Mouse (Mus musculus) forebrain, embryonic 10.5 days (tissue): ENCODE results near the gene Lrrc42. TPM values are rescaled to one million over a fixed set of nuclear protein-coding genes. Genes with fewer than 3 reads are reported as not detected.

Source experiments
- DNase-seq: peaks from one replicate; pipeline ENCODE4 v3.0.0-alpha.2; 2017; ENCODE audit warnings: low spot score; ENCODE audit errors: extremely low spot score
- H3K27ac ChIP-seq: fragments of 300-500 bp; sonication (generic); 2 replicates; pipeline ENCODE4 v1.5.1; 2016; ENCODE audit warnings: mild to moderate bottlenecking
- H3K27me3 ChIP-seq: fragments of 300-500 bp; sonication (generic); 2 replicates; pipeline ENCODE4 v1.6.1; 2016; ENCODE audit warnings: mild to moderate bottlenecking; ENCODE audit not compliant: poor library complexity, severe bottlenecking
- H3K36me3 ChIP-seq: fragments of 300-500 bp; sonication (generic); replicated peaks from 2 replicates; pipeline ENCODE4 v1.6.1; 2016; ENCODE audit warnings: mild to moderate bottlenecking, moderate library complexity
- H3K4me1 ChIP-seq: fragments of 300-500 bp; sonication (generic); 2 replicates; pipeline ENCODE4 v1.6.1; 2016
- H3K4me3 ChIP-seq: fragments of 300-500 bp; sonication (generic); 2 replicates; pipeline ENCODE4 v1.5.1; 2016; ENCODE audit warnings: mild to moderate bottlenecking, moderate library complexity
- H3K9me3 ChIP-seq: fragments of 300-500 bp; sonication (generic); 2 replicates; pipeline ENCODE4 v1.6.1; 2016; ENCODE audit warnings: mild to moderate bottlenecking, moderate library complexity
- WGBS: fragments of 180-500 bp; shearing (Covaris S2); methylation state at CpG from one replicate; pipeline ENCODE4 v1.1.7; 2016; 5-methylcytosine and 5-hydroxymethylcytosine counted together
- polyA plus RNA-seq: library from polyadenylated mRNA; unstranded; fragments of >200 nt; fragmentation: Nextera tagmentation; extraction: Ambion mirVana; gene quantifications from 2 replicates; pipeline ENCODE4 v1.2.1, GENCODE M21; 2016

Gene Lrrc42
- polyA plus RNA-seq, 1 experiment from 2014 or later: 95.6 TPM

DNA sequence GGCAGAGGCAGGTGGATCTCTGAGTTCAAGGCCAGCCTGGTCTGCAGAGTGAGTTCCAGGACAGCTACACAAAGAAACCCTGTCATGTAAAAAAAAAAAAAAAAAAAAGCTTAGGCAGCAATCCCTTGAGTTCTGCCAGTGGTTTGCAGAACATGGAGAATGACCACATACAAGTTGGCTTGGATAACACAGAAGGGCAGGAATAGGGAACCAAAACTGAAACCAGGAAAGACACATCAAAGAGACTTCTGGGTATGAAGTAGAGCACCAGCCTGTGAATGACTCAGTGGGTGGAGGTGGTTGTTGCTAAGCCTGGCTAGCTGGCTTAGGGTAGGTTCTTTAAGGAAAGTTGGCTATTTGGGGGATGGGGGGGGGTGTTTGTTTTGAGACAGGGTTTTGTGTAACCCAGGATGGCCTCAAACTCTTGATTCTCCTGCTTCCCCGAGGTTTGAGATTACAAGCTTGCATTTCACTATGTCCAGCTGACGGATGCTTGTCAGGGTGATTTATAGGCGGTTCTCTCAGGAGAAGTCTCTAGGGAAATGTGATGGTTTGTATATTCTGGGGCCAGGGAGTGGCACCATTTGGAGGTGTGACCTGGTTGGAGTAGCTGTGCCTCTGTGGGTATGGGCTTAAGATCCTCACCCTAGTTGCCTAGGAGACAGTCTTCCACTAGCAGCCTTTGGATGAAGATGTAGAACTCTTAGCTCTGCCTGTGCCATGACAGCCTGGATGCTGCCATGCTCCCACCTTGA, 32.3 kb upstream of the Lrrc42 start:
- Histone ChIP-seq H3K36me3 (peaks cover 2% of the 10 kb centered on the region), H3K4me1 (peaks cover 4% of the 10 kb centered on the region; the same call in 1 of the 2 replicates), H3K9me3 (no peaks in the 10 kb centered on the region), H3K27me3 (peaks cover 6% of the 10 kb centered on the region), H3K27ac (no peak overlapping the region), H3K4me3 (no peak overlapping the region)
- 89% methylated on average over 3 of the region's 3 CpGs for WGBS
- no peak for DNase-seq

DNA sequence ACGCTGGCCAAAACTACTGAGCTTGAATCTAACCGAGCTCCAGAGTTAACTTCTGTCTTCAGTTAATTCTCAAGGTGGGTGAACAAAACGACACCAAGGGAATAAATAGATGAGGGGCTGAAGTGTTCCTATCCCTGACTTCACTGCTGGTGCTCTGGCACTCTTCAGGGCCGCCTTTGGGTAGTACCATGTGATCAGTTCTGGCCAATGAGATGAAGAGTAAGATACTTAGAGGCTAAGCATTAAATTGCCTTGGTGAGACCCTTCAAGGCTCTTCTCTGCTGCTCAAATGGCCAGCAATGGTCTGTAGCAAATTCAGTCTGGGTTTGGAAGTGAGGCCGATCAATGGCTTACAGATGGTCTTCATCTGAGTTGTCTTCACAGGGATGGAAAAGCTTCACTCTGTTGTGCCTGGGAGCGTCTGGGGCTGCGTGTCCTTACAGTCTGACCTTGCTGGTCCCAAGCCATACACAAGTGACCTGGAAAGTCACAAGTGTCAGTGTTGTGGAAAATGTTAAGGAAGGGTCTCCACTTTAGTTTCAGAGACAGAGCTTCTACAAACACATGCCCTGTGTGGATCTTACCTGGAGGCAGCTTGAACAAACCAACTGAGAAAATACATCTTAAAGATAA, 27.6 kb upstream of the Lrrc42 start:
- DNase-seq: no peak
- Histone ChIP-seq H3K27me3 (peaks cover 40% of the 10 kb centered on the region), H3K4me1 (peaks cover 16% of the 10 kb centered on the region), H3K4me3 (no peak overlapping the region), H3K36me3 (peaks cover 11% of the 10 kb centered on the region), H3K9me3 (no peaks in the 10 kb centered on the region), H3K27ac (no peak overlapping the region)
- 78% methylated on average over 7 of the region's 7 CpGs for WGBS

DNA sequence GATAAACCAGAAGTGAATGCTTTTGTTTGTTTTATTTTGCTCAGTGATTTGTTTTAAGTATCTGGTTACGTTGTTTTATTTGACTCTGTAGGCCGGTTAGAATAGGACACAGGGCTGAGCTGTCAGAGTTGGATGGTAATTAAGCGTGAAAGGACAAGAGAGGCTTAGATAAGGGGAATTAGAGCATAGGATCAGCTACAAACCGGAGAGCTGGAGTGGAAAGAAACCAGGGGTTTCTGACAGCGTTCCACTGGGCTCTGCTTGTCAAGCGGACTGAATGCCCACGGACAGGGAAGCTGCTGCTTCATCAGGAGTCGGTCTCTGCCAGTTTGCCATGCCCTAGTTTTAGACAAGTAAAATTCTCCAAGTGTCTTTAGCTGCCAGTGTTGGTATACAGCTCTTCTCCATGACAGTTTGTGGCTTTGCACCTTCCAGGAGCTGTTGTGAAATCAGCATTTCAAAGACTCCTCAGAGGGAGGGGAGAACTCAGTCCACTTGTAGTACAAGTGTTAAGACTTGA, 24.9 kb upstream of the Lrrc42 start:
- Histone ChIP-seq H3K36me3 (peaks cover 11% of the 10 kb centered on the region), H3K4me3 (no peak overlapping the region), H3K4me1 (peaks cover 16% of the 10 kb centered on the region), H3K27me3 (peaks cover 53% of the 10 kb centered on the region), H3K9me3 (no peaks in the 10 kb centered on the region), H3K27ac (no peak overlapping the region)
- 12% methylated on average over 8 of the region's 8 CpGs for WGBS
- peak; percentile 18 for DNase-seq

DNA sequence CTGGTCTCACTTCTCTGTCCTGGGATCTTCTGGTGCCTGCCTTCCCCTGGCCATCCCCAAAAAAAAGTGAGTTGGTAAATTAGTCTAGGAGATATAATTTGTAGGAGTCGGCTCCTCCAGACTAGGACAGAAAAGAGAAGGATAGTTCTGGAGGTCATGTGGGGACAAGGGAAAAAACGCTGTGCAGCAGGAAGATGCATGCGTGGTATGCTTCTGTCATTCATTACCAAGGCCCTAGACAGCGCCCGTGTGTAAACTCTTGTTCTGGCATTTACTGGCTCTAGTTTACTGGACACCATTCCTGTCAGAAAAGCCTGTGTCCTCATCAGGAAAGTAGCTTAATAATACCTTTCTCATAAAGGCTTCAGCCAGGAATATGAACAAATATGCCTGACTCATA, 21.2 kb upstream of the Lrrc42 start:
- no peak overlapping the region for H3K27ac ChIP-seq
- no peak for DNase-seq
- 86% methylated on average over 5 of the region's 5 CpGs for WGBS
- H3K4me3 ChIP-seq: no peak overlapping the region
- no peaks in the 10 kb centered on the region for H3K9me3 ChIP-seq
- peaks cover 16% of the 10 kb centered on the region for H3K4me1 ChIP-seq
- H3K36me3 ChIP-seq: 0 out of 2 replicates have a peak, but pooled peaks cover 4% of the 10 kb centered on the region
- H3K27me3 ChIP-seq: peaks cover 36% of the 10 kb centered on the region

DNA sequence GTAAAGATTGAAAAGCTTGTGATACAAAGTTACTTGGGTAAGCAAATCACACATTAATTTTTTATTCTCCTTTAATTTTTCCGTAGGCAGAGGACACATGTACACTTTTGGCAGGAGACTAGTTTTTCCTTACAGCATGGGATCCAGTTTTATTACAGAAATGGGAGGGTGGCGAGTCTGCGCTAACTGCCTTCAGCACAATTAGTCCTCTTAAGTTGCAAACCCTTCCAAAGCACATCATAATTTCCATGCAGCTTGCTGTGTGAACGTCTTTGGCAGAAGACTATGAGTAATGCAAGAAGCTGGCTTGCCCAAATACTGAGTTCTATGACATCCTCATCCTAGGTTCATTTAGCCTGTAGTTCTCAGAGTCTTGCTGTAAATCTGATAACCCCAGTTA, 20.4 kb upstream of the Lrrc42 start:
- Histone ChIP-seq H3K4me1 (peaks cover 11% of the 10 kb centered on the region), H3K4me3 (no peak overlapping the region), H3K27me3 (peaks cover 28% of the 10 kb centered on the region), H3K36me3 (0 out of 2 replicates have a peak, but pooled peaks cover 4% of the 10 kb centered on the region), H3K27ac (no peak overlapping the region), H3K9me3 (no peaks in the 10 kb centered on the region)
- no peak for DNase-seq
- WGBS: 86% methylated on average over 4 of the region's 4 CpGs

DNA sequence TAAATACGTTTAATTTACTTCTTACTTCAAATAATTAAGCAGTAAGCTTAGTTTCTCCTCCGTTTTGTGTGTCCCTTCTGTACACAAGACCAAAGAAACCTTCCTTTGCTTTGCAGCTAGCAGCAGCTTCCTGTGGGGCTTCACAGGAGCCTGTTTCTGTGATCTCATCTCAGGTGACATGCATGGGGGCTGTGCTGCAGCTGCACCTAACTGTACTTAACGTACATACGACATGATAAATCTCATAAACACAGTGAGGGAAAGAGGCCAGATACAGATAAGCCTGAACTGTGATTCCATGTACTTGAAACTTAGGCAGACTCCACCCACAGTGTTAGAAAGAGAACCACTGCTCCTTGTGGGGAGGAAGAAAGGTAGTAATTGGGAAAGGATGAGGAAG, 6.7 kb upstream of the Lrrc42 start:
- H3K4me1 ChIP-seq: no peaks in the 10 kb centered on the region
- peaks cover 3% of the 10 kb centered on the region for H3K9me3 ChIP-seq
- no peak overlapping the region for H3K27ac ChIP-seq
- H3K36me3 ChIP-seq: peaks cover 14% of the 10 kb centered on the region
- no peak overlapping the region for H3K4me3 ChIP-seq
- H3K27me3 ChIP-seq: no peaks in the 10 kb centered on the region
- WGBS: 84% methylated on average over 4 of the region's 4 CpGs
- no peak for DNase-seq

DNA sequence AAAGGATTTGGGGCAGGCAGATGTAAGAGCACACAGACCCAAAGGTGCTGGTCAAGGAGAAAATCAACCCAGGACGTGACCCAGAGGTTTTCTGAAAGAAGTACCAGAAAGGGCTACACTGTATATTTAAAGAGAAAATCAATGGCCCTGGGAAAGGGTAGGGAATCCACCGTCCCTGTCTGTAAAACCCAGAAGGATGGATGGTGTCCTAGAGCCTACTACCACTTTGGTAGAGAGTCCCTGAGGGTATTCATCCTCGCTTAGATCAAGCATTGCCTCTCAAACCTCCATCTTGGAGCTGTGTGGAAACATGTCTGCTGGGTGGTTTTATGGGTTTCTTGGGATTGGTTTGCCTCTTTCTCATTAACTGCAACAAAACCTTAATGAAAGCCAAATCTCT, 1.1 kb upstream of the Lrrc42 start:
- Histone ChIP-seq H3K27ac (peak overlapping the region; percentile 95), H3K4me1 (peaks cover 44% of the 10 kb centered on the region), H3K4me3 (peak overlapping the region; percentile 79), H3K9me3 (no peaks in the 10 kb centered on the region), H3K27me3 (no peaks in the 10 kb centered on the region), H3K36me3 (no peaks in the 10 kb centered on the region)
- 24% methylated on average over 3 of the region's 3 CpGs for WGBS
- DNase-seq: no peak

DNA sequence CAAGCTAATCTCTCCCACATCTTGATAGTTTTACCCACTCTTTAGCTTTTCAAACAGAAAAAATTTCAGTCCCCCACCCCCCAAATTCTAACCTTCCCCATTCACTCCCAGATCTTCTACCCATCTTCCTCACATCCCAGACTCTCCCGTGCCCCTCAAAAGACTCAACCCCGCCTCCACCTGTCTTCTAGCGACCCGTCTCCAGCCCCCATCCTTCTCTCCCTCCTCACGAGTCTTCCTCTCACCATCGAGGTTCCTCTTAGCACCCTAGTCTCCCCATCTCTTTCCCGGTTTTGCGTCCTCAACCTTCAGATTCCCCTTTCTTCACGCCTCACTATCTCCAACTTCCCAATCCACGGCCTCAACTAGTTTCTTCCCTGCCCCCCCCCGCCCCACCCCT, 810 bp downstream of the Lrrc42 start:
- peaks cover 1% of the 10 kb centered on the region for H3K36me3 ChIP-seq
- H3K4me3 ChIP-seq: peak overlapping the region; percentile 79
- H3K27ac ChIP-seq: peak overlapping the region; percentile 95
- no peaks in the 10 kb centered on the region for H3K27me3 ChIP-seq
- no peaks in the 10 kb centered on the region for H3K9me3 ChIP-seq
- H3K4me1 ChIP-seq: peaks cover 49% of the 10 kb centered on the region
- DNase-seq: peak; percentile 17
- under 1% methylated on average over 11 of the region's 11 CpGs for WGBS

DNA sequence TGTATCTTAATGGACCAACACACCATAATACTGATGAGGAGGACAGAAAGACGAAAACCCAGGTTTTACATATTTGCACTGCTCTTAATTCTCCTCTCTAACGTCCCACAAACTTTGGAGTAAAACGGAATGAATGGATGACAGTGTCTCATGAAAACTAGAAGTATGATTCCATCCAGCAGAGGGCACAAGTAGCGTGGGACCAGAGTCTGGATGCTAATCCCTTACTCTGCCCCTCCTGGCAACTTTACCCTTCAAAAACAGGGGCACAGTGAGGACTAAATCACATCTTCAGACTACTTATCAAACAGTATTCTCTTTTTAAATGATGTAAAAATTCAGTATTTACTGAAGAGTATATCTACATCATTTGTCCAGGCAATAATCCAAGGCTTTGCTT, 2.8 kb downstream of the Lrrc42 start:
- 35% methylated on average over 4 of the region's 4 CpGs for WGBS

DNA sequence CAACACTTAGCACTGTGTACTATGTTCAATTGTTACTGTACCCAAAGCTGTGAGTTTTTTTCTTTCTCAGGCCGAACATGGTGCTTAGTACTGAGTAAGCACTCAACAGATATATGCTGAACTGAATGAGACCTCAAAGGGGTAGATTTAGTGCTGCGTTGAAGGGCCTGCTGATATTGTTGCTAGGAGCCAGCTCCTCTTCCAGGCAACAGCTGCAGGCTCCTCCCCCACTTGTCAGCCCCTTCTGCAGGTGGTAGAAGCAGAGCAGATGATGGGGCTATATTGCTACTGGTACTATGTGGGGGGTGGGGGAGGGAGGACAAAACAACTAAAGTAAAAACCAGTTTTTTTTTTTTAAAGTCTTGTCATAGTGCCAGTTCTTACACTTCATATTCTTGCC, 3.9 kb downstream of the Lrrc42 start:
- DNase-seq: no peak
- peaks cover 45% of the 10 kb centered on the region for H3K4me1 ChIP-seq
- H3K27ac ChIP-seq: no peak overlapping the region

More for the DNA sequence above, 2.8 kb downstream of the Lrrc42 start:
- peaks cover 19% of the 10 kb centered on the region for H3K36me3 ChIP-seq
- no peak overlapping the region for H3K27ac ChIP-seq
- DNase-seq: no peak
- no peak overlapping the region for H3K4me3 ChIP-seq
- no peaks in the 10 kb centered on the region for H3K27me3 ChIP-seq
- no peaks in the 10 kb centered on the region for H3K9me3 ChIP-seq
- H3K4me1 ChIP-seq: peaks cover 49% of the 10 kb centered on the region

DNA sequence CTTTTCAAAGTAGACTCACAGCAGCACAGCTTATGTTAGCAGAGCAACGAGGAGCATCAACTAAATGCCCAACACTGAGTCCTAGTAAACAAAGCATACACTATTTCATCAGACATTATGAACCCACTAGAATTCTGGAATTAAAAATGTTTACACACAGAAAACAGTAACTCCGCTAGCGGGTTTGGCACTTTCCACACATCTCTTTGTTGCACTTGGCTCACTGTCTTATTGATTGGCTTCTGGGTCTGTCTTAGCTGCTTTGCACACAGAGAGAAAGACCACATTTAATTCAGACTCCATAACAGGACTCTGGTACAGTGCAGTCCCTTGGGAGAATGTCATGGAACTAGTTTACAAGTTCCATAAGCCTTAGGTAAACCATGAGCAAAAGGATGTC, 5.3 kb downstream of the Lrrc42 start:
- H3K27me3 ChIP-seq: no peaks in the 10 kb centered on the region
- H3K4me3 ChIP-seq: no peak overlapping the region
- H3K36me3 ChIP-seq: peaks cover 37% of the 10 kb centered on the region
- WGBS: 96% methylated on average over 3 of the region's 3 CpGs
- no peak for DNase-seq
- H3K9me3 ChIP-seq: no peaks in the 10 kb centered on the region
- no peak overlapping the region for H3K27ac ChIP-seq
- peaks cover 45% of the 10 kb centered on the region for H3K4me1 ChIP-seq

More for the DNA sequence above, 3.9 kb downstream of the Lrrc42 start:
- Histone ChIP-seq H3K27me3 (no peaks in the 10 kb centered on the region), H3K9me3 (no peaks in the 10 kb centered on the region), H3K4me3 (no peak overlapping the region), H3K36me3 (peaks cover 24% of the 10 kb centered on the region)
- 68% methylated on average over 2 of the region's 2 CpGs for WGBS

DNA sequence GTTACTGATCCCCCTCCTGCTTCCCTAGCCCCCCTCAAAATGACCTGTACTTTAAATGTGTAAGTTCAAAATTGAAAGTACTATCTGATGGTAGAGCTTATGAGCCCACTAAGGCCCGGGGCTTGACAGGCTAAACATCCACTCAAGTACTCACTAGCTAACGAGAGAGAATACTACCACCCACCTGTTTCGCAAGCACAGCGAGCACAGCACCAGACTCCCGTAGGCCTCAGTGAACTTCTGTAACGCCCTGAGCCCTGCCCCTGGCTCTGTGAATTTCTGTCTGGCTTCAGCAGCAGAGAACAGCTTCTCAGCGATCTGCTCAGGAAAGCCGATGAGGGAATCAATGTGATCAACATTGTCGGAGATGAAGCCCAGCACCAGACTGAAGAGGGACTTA, 6.2 kb downstream of the Lrrc42 start:
- no peak for DNase-seq
- peaks cover 37% of the 10 kb centered on the region for H3K4me1 ChIP-seq
- WGBS: 86% methylated on average over 9 of the region's 9 CpGs
- peaks cover 45% of the 10 kb centered on the region for H3K36me3 ChIP-seq
- H3K4me3 ChIP-seq: no peak overlapping the region
- no peaks in the 10 kb centered on the region for H3K9me3 ChIP-seq
- no peak overlapping the region for H3K27ac ChIP-seq
- no peaks in the 10 kb centered on the region for H3K27me3 ChIP-seq

DNA sequence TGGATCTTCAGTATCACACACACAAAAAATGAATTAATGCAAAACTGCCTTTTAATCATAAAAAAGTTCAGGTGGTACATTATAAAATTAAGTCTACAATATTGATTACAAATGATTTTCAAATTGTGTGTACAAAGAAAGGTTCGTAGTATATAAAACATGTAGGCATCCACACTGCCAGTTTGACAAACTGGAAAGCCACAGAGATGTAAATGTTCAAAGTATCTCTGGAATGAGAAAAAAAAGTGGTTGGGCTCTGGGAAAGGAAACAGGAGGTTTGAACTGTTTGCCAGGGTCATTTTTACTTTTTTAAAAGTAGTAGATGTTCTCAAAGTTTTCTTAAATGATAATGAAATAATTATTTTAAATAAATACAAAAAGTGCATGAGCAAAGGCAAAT, 7.3 kb downstream of the Lrrc42 start:
- DNase-seq: no peak
- no peak overlapping the region for H3K27ac ChIP-seq
- peaks cover 56% of the 10 kb centered on the region for H3K36me3 ChIP-seq
- 91% methylated on average over 1 of the region's 1 CpGs for WGBS
- H3K4me3 ChIP-seq: no peak overlapping the region
- no peaks in the 10 kb centered on the region for H3K27me3 ChIP-seq
- H3K4me1 ChIP-seq: peaks cover 26% of the 10 kb centered on the region
- no peaks in the 10 kb centered on the region for H3K9me3 ChIP-seq
